Mouse (Mus musculus) limb, embryonic 15.5 days (tissue): ENCODE data around the gene Ifitm2. TPM values are rescaled to one million over a fixed set of nuclear protein-coding genes. Genes with fewer than 3 reads are reported as not detected.

Experiments used
- ATAC-seq: fragments of 200-750 bp; cut with Nextera tagmentation; 2 replicates; pipeline ENCODE4 v1.8.0; 2017; ENCODE audit warnings: low read depth, moderate TSS enrichment; ENCODE audit not compliant: insufficient number of reproducible peaks, low FRiP score, low TSS enrichment
- H3K27ac ChIP-seq: fragments of 300-500 bp; sonication (generic); 2 replicates; pipeline ENCODE4 v1.5.1; 2015; ENCODE audit warnings: moderate library complexity, mild to moderate bottlenecking, inconsistent platforms
- H3K27me3 ChIP-seq: fragments of 300-500 bp; sonication (generic); 2 replicates; pipeline ENCODE4 v1.6.1; 2015; ENCODE audit warnings: inconsistent platforms
- H3K36me3 ChIP-seq: fragments of 300-500 bp; sonication (generic); 2 replicates; pipeline ENCODE4 v1.6.1; 2015; ENCODE audit warnings: inconsistent platforms
- H3K4me1 ChIP-seq: fragments of 300-500 bp; sonication (generic); 2 replicates; pipeline ENCODE4 v1.6.1; 2015; ENCODE audit warnings: inconsistent platforms
- H3K4me2 ChIP-seq: fragments of 300-500 bp; sonication (generic); 2 replicates; pipeline ENCODE4 v1.6.1; 2015; ENCODE audit warnings: mild to moderate bottlenecking, inconsistent platforms
- H3K4me3 ChIP-seq: fragments of 300-500 bp; sonication (generic); 2 replicates; pipeline ENCODE4 v1.5.1; 2015; ENCODE audit warnings: mild to moderate bottlenecking, inconsistent platforms
- H3K9ac ChIP-seq: fragments of 300-500 bp; sonication (generic); 2 replicates; pipeline ENCODE4 v1.6.1; 2015; ENCODE audit warnings: inconsistent platforms
- H3K9me3 ChIP-seq: fragments of 300-500 bp; sonication (generic); 2 replicates; pipeline ENCODE4 v1.6.1; 2016; ENCODE audit warnings: inconsistent platforms
- WGBS: fragments of 180-500 bp; shearing (Covaris S2); methylation state at CpG from one replicate; pipeline ENCODE4 v1.1.7; 2015; 5-methylcytosine and 5-hydroxymethylcytosine counted together
- polyA plus RNA-seq: library from polyadenylated mRNA; unstranded; fragments of >200 nt; fragmentation: Nextera tagmentation; extraction: Ambion mirVana; gene quantifications from 2 replicates; pipeline ENCODE4 v1.2.1, GENCODE M21; 2015

Gene Ifitm2
- polyA plus RNA-seq, 1 experiment from 2014 or later, result 1,547 TPM

DNA sequence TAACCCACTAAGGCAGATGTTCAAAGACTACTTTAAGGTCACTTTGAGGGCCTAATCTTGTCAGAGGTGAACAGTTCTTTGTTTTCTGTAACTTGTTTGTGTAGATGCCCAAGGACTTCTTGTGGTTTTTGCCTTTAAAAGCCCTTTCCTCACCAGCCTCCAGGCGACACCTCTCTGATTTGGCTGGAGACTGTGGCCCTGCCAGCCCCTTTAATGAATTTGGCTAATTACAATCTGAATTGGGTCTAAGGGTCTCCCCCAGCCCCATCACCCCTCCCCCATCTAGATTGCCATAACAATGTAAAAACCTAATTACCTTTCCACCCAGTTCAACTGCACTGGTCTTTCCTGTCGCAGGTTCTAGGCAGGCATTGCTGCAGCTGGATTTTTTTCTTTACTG lies 6.9 kb upstream of the Ifitm2 start:
- Histone ChIP-seq H3K36me3 (no peaks in the 10 kb centered on the region), H3K9me3 (no peaks in the 10 kb centered on the region), H3K27ac (no peak overlapping the region), H3K9ac (no peak overlapping the region), H3K4me1 (peaks cover 8% of the 10 kb centered on the region), H3K4me3 (no peak overlapping the region), H3K27me3 (no peaks in the 10 kb centered on the region), H3K4me2 (no peak overlapping the region)
- ATAC-seq, result no peak
- WGBS, result 62% methylated on average over 2 of the region's 2 CpGs

DNA sequence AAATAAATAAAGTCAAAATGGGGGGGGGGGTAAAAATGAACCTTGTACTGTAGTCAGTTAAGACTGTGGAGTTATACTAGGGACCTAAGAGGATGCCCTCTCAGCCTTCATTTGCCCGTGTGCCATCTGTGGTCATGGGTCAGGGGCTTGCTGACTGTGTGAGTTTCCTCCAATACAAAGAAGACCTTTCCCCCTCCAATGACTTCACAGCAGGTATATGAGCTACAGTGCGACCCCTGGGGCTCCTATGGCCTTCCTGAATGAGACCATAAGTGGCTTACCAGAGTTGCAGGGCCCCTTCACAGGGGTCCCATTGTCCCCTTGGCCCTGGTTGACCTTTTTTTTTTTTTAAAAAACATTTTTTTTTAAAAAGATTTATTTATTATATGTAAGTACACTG lies 5.6 kb upstream of the Ifitm2 start:
- Histone ChIP-seq H3K9me3 (no peaks in the 10 kb centered on the region), H3K9ac (no peak overlapping the region)

DNA sequence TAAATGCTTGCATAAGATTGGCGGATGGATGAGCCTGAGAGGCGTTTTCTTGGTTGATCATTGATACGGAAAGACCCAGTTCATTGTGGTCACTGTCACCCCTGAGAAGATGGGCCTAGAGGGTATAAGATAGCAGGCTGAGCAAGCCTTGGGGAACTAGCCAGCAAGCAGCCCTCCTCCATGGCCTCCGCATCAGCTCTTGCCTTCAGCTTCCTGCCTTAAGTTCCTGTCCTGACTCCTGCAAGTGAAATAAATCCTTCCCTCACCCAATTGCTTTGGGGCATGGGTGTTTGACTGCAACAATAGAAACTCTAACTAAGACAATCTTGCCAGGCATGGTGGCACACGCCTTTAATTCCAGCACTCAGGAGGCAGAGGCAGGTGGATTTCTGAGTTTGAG lies 4.2 kb upstream of the Ifitm2 start:
- WGBS, result 75% methylated on average over 5 of the region's 5 CpGs
- no peak for ATAC-seq
- Histone ChIP-seq H3K9ac (no peak overlapping the region), H3K36me3 (no peaks in the 10 kb centered on the region), H3K4me1 (peaks cover 15% of the 10 kb centered on the region), H3K9me3 (no peaks in the 10 kb centered on the region), H3K27me3 (no peaks in the 10 kb centered on the region), H3K4me2 (no peak overlapping the region), H3K4me3 (no peak overlapping the region), H3K27ac (no peak overlapping the region; the same call in 1 of the 2 replicates)

More for the DNA sequence above, 5.6 kb upstream of the Ifitm2 start:
- Histone ChIP-seq H3K36me3 (no peaks in the 10 kb centered on the region), H3K27me3 (no peaks in the 10 kb centered on the region), H3K4me3 (no peak overlapping the region), H3K4me1 (peaks cover 10% of the 10 kb centered on the region), H3K27ac (no peak overlapping the region), H3K4me2 (no peak overlapping the region)
- no peak for ATAC-seq
- WGBS, result 77% methylated on average over 2 of the region's 2 CpGs

DNA sequence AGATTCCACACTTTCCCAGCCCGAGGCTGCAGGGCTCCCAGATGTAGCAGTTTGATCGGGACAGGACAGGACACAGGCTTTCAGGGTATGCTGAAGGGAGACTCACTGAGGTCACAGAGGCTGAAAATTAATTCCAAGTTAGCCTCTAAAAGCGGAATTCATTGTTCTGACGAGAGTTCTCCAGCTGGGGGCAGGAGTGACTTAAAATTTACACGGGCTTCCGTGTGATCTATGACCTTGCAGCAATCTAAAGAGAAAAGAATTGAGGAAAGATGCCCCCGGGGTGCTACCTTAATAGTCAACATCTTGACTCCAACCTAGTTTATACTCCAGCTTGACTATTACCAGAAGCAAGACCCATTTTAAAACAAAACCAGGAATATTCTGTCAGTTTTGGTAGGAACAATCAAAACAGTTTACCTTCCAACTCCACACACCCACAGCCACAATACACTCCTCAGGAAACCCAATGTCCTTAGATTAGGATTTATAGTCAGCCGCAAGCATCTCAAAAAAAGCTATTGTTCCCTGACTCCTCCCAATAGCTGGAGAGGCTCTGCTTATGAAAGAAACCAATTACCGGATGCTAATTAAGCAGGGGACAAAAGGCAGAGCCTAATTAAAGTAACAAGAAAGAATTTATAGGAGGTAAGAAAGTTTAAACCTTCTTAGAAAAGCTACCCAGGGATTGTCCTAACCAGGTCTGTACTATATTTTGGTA lies 3.6 kb upstream of the Ifitm2 start:
- Histone ChIP-seq H3K4me3 (no peak overlapping the region), H3K27ac (peak overlapping the region; percentile 60), H3K4me2 (no peak overlapping the region), H3K4me1 (peaks cover 18% of the 10 kb centered on the region), H3K36me3 (no peaks in the 10 kb centered on the region), H3K27me3 (no peaks in the 10 kb centered on the region), H3K9me3 (no peaks in the 10 kb centered on the region), H3K9ac (no peak overlapping the region)
- no peak for ATAC-seq
- 8% methylated on average over 9 of the region's 9 CpGs for WGBS

DNA sequence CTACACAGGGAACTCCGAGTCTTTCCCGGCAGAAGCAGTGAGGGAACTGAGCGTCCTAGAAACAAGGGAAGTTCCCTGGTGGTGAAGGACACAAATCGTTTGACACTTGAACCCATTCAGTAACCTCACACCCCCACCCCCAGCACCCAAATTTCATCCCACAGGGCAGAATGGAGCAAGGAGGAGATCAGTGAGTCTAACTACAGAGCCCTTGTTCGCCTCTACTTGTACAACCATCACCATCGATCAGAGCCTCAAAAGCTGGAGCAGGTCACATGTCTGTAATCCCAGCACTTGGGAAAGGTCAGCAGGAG lies 726 bp upstream of the Ifitm2 start:
- H3K9ac ChIP-seq, result no peak overlapping the region
- no peak for ATAC-seq
- WGBS, result 17% methylated on average over 6 of the region's 6 CpGs
- no peaks in the 10 kb centered on the region for H3K27me3 ChIP-seq
- H3K27ac ChIP-seq, result peak overlapping the region; percentile 99
- H3K4me1 ChIP-seq, result peaks cover 46% of the 10 kb centered on the region
- no peaks in the 10 kb centered on the region for H3K9me3 ChIP-seq
- H3K36me3 ChIP-seq, result peaks cover 4% of the 10 kb centered on the region; the same call in 1 of the 2 replicates
- peak overlapping the region; percentile 79 for H3K4me2 ChIP-seq
- H3K4me3 ChIP-seq, result peak overlapping the region; percentile 60

DNA sequence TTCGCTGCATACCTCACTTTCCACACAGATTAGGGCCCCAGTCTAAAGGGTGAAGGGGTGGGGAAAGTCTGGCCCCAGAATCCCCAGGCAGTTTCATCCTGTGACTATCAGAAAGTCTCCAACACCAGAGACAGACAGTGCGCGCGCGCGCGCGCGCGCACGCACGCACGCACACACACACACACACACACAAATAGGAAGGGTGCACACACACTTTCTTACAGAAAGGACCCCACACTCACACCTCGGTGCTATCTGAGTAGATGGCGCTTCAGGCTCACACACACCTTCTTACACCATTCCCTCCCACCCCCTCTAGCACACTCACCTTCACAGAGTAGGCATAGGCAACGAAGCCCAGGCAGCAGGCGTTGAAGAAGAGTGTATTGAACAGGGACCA lies 445 bp downstream of the Ifitm2 start:
- 6% methylated on average over 17 of the region's 17 CpGs for WGBS

DNA sequence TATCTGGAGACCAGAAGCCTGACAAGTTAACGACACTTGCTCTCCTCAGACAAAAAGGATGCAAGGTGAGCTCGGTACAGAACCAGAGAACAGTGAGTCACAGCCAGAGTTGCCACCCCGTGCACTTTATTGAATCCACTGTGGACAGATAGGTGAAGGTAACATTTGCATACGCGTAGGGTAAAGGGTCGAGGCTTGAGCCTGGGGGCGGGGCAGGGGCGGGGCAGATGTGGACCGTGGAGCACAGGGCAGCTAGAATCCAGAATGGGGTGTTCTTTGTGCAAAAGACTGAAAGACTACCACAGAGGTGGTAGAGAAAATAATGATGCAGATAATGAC lies 1.1 kb downstream of the Ifitm2 start:
- Histone ChIP-seq H3K27me3 (no peaks in the 10 kb centered on the region), H3K4me3 (peak overlapping the region; percentile 60), H3K9ac (peak overlapping the region; percentile 57), H3K27ac (peak overlapping the region; percentile 99), H3K36me3 (peaks cover 8% of the 10 kb centered on the region; the same call in 1 of the 2 replicates), H3K4me1 (peaks cover 63% of the 10 kb centered on the region), H3K4me2 (peak overlapping the region; percentile 79), H3K9me3 (no peaks in the 10 kb centered on the region)
- WGBS, result 1% methylated on average over 9 of the region's 9 CpGs
- ATAC-seq, result no peak

More for the DNA sequence above, 445 bp downstream of the Ifitm2 start:
- Histone ChIP-seq H3K27ac (peak overlapping the region; percentile 99), H3K9me3 (no peaks in the 10 kb centered on the region), H3K4me3 (peak overlapping the region; percentile 60), H3K4me1 (peaks cover 58% of the 10 kb centered on the region), H3K27me3 (no peaks in the 10 kb centered on the region), H3K4me2 (peak overlapping the region; percentile 79), H3K9ac (peak overlapping the region; percentile 57), H3K36me3 (peaks cover 4% of the 10 kb centered on the region; the same call in 1 of the 2 replicates)
- 0 out of 2 replicates have a peak, but pooled peaks have one; percentile 0 for ATAC-seq

DNA sequence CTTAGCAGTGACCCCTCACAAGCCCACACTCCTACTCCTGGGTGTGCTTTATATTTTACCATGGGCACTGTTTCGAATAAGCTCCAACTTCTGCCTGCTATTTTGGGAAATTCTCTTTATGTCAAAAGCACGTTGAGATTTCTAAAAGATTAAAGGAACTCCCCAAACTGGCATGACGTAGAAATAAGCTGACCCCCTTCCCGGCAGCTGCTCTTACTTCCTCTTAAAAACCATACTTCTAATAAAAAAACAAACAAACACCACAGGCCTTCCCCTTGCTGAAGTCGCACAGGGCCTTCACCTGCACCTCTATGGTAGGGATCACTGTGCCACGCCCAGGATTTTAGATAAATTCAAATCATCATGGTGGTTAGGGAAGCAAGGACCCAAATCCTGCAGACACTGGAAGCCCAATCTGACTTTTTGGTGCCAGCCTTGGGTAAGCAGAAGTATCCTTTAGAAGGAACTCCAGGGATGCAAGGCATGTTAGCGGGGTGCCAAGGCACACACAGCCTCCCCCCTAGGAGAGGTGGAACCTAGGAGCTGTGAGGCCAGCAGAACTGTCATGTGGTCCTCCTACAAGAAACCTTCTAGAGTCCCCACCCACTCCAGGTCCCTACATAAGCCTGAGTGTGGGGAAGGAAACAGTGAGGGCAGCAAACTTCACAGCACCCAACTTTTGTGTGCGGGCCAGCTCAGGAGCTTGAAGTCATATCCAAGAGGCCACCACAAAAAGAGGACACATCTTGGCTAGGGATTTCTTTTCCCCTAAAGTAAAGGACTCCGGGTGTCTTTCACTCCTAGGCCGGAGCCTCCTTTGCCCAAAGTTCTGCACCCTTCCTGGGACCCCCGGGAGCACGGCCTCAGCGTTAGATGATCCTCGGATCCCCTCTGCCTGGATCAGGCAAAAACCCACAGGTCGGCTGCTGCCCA lies 1.7 kb downstream of the Ifitm2 start:
- no peak for ATAC-seq
- H3K9ac ChIP-seq, result peak overlapping the region; percentile 57
- no peaks in the 10 kb centered on the region for H3K9me3 ChIP-seq
- H3K4me3 ChIP-seq, result peak overlapping the region; percentile 60
- H3K27me3 ChIP-seq, result no peaks in the 10 kb centered on the region
- 40% methylated on average over 15 of the region's 15 CpGs for WGBS
- peak overlapping the region; percentile 99 for H3K27ac ChIP-seq
- H3K36me3 ChIP-seq, result peaks cover 14% of the 10 kb centered on the region
- H3K4me1 ChIP-seq, result peaks cover 63% of the 10 kb centered on the region
- peak overlapping the region; percentile 79 for H3K4me2 ChIP-seq

DNA sequence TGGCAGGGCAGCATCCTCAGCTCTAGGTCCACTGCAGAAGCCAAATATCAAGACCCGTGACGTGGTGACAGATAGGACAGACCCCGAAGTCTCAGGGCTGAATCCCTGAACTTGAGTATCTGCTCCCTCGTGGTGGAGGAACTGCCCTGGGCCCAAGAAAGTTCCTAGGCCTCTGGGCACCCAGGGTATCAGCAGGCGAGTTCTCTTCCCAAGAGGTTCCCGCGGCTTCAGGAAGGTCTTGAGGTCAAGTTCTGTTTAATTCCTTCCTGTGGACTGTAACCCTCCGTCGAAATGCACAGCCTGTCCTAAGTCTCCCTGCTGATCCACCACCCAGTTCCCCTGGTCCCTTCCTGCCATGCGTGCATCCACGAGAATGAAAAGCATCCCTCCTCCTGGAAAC lies 2.7 kb downstream of the Ifitm2 start:
- Histone ChIP-seq H3K4me3 (peak overlapping the region; percentile 60), H3K9ac (0 out of 2 replicates have a peak overlapping the region, but pooled peaks have one; percentile 17), H3K27ac (peak overlapping the region; percentile 99), H3K4me2 (peak overlapping the region; percentile 79), H3K27me3 (no peaks in the 10 kb centered on the region), H3K9me3 (no peaks in the 10 kb centered on the region), H3K36me3 (peaks cover 24% of the 10 kb centered on the region), H3K4me1 (peaks cover 61% of the 10 kb centered on the region)
- no peak for ATAC-seq
- 81% methylated on average over 11 of the region's 11 CpGs for WGBS

DNA sequence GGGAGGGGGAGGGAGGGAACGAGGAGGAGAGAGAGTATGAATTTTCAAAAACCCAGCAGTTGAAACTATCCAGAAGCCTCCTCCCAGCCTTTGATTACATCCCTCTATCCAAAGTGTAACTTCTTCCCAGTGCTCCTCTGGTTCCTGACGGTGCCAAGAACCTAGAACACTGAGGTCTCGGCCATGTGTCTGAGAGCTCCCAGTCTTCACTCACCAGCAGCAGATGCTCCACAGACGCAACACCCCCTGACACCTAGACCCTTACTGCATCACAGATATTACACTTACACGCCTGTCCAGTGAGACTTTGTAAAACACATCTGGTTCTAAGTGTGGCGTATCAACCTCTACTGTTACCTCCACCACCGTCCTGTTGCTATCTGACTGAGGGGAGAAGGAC lies 3.3 kb downstream of the Ifitm2 start:
- Histone ChIP-seq H3K9ac (0 out of 2 replicates have a peak overlapping the region, but pooled peaks have one; percentile 14), H3K9me3 (no peaks in the 10 kb centered on the region), H3K4me1 (peaks cover 61% of the 10 kb centered on the region), H3K27me3 (no peaks in the 10 kb centered on the region), H3K4me3 (no peak overlapping the region), H3K27ac (0 out of 2 replicates have a peak overlapping the region, but pooled peaks have one; percentile 80), H3K4me2 (peak overlapping the region; percentile 17; the same call in 1 of the 2 replicates), H3K36me3 (peaks cover 31% of the 10 kb centered on the region)
- ATAC-seq, result no peak
- WGBS, result 58% methylated on average over 7 of the region's 7 CpGs

DNA sequence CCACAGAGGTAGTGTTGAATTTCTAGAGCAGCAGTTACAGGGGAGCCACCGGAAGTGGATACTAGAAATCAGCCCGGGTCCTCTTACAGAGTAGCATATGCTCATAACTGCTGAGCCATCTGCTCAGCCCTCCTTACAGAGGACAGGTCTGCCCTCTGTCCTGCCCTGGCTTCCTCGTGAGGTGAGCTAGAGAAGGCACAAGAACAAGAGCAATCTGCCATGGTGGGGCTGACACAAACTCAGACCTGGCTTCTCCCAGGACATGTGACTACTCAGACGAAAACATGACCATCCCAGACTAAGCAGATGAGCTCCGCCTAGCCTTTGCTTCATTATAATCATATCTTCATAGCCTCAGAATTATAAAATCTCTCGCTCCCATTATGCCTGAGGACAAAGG lies 4.0 kb downstream of the Ifitm2 start:
- Histone ChIP-seq H3K27ac (peak overlapping the region; percentile 80; the same call in 1 of the 2 replicates), H3K27me3 (no peaks in the 10 kb centered on the region), H3K9ac (no peak overlapping the region), H3K36me3 (peaks cover 37% of the 10 kb centered on the region), H3K4me1 (peaks cover 57% of the 10 kb centered on the region), H3K9me3 (no peaks in the 10 kb centered on the region), H3K4me2 (no peak overlapping the region), H3K4me3 (no peak overlapping the region)
- ATAC-seq, result no peak
- 59% methylated on average over 6 of the region's 6 CpGs for WGBS

DNA sequence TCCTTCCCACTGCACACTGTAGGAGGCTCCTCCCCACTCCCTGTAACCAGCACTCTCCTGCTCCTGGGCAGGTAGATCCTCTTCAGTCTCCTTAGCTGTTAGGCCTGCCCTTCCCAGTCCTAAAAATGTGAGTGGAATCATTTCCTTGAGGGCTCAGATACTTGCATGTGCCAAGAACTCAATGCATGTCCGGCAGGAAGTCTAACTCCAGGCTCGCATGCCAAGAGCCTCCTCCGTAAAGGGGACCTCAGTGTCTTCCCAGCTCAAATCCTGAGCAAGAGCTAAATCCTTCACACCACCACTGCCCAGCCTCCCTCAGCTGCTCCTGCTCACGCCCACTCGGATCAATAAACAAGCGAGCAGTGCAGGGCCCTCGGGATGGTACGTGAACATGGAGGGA lies 4.7 kb downstream of the Ifitm2 start:
- Histone ChIP-seq H3K9me3 (no peaks in the 10 kb centered on the region), H3K4me3 (no peak overlapping the region), H3K4me1 (peaks cover 50% of the 10 kb centered on the region), H3K27me3 (no peaks in the 10 kb centered on the region), H3K27ac (peak overlapping the region; percentile 80), H3K4me2 (peak overlapping the region; percentile 19; the same call in 1 of the 2 replicates), H3K36me3 (peaks cover 44% of the 10 kb centered on the region), H3K9ac (0 out of 2 replicates have a peak overlapping the region, but pooled peaks have one; percentile 14)
- ATAC-seq, result no peak
- WGBS, result 27% methylated on average over 8 of the region's 8 CpGs
